Mouse (Mus musculus): ENCODE measurements at regions not wholly inside any gene's neighbourhood (a gene's known extent, or its start where the extent isn't known, plus 50 kb on each side); places are given as distances from the start of the nearest gene placed in this dataset.

GRCm38 (mm10) chr10:17567631-17568030 lies 155.4 kb upstream of the Cited2 start:
- no peak overlapping the region for H3K4me3 ChIP-seq (replicated peaks; ENCODE audit: control insufficient read depth, low read depth, low read length)
- TF ChIP-seq POLR2A (IDR thresholded peaks at IDR 0.05; ENCODE audit: borderline replicate concordance, control insufficient read depth, low read depth, low read length) (no peak), CTCF (IDR thresholded peaks at IDR 0.05; ENCODE audit: control insufficient read depth, insufficient read depth, low read length) (no peak)
- H3K4me1 ChIP-seq (ENCODE audit: control insufficient read depth, insufficient read depth, low read length), result peaks cover 1% of the 10 kb centered on the region; the same call in 1 of the 2 replicates
- 56% methylated on average over 3 of the region's 3 CpGs for WGBS
- H3K27ac ChIP-seq (ENCODE audit: control insufficient read depth, insufficient read depth, low read depth, low read length, poor library complexity), result no peak overlapping the region

GRCm38 (mm10) chr10:17569577-17570113 lies 153.4 kb upstream of the Cited2 start:
- TF ChIP-seq CTCF (IDR thresholded peaks at IDR 0.05; ENCODE audit: control insufficient read depth, insufficient read depth, low read length) (no peak), POLR2A (IDR thresholded peaks at IDR 0.05; ENCODE audit: borderline replicate concordance, control insufficient read depth, low read depth, low read length) (no peak)
- 80% methylated on average over 6 of the region's 6 CpGs for WGBS
- Histone ChIP-seq H3K4me1 (ENCODE audit: control insufficient read depth, insufficient read depth, low read length) (no peaks in the 10 kb centered on the region; the same call in 1 of the 2 replicates), H3K27ac (ENCODE audit: control insufficient read depth, insufficient read depth, low read depth, low read length, poor library complexity) (no peak overlapping the region), H3K4me3 (replicated peaks; ENCODE audit: control insufficient read depth, low read depth, low read length) (no peak overlapping the region)

- Histone ChIP-seq H3K4me1 (ENCODE audit: control insufficient read depth, insufficient read depth, low read length) (peaks cover 2% of the 10 kb centered on the region; the same call in 1 of the 2 replicates), H3K4me3 (replicated peaks; ENCODE audit: control insufficient read depth, low read depth, low read length) (no peak overlapping the region), H3K27ac (ENCODE audit: control insufficient read depth, insufficient read depth, low read depth, low read length, poor library complexity) (peak overlapping the region; percentile 55; the same call in 1 of the 2 replicates)
- 4% methylated on average over 3 of the region's 3 CpGs for WGBS
- no peak for TF ChIP-seq CTCF (IDR thresholded peaks at IDR 0.05; ENCODE audit: control insufficient read depth, insufficient read depth, low read length)
- no peak for TF ChIP-seq POLR2A (IDR thresholded peaks at IDR 0.05; ENCODE audit: borderline replicate concordance, control insufficient read depth, low read depth, low read length)
Measured at GRCm38 (mm10) chr10:17574894-17575293, 148.1 kb upstream of the Cited2 start.

- TF ChIP-seq POLR2A (IDR thresholded peaks at IDR 0.05; ENCODE audit: borderline replicate concordance, control insufficient read depth, low read depth, low read length) (no peak), CTCF (IDR thresholded peaks at IDR 0.05; ENCODE audit: control insufficient read depth, insufficient read depth, low read length) (no peak)
- Histone ChIP-seq H3K27ac (ENCODE audit: control insufficient read depth, insufficient read depth, low read depth, low read length, poor library complexity) (peak overlapping the region; percentile 55), H3K4me1 (ENCODE audit: control insufficient read depth, insufficient read depth, low read length) (peaks cover 2% of the 10 kb centered on the region; the same call in 1 of the 2 replicates), H3K4me3 (replicated peaks; ENCODE audit: control insufficient read depth, low read depth, low read length) (no peak overlapping the region)
- WGBS, result 24% methylated on average over 10 of the region's 10 CpGs
Measured at GRCm38 (mm10) chr10:17575448-17576332, 147.3 kb upstream of the Cited2 start.

GRCm38 (mm10) chr10:17576333-17576750 lies 146.7 kb upstream of the Cited2 start:
- no peak overlapping the region for H3K4me3 ChIP-seq (replicated peaks; ENCODE audit: control insufficient read depth, low read depth, low read length)
- TF ChIP-seq POLR2A (IDR thresholded peaks at IDR 0.05; ENCODE audit: borderline replicate concordance, control insufficient read depth, low read depth, low read length) (no peak), CTCF (IDR thresholded peaks at IDR 0.05; ENCODE audit: control insufficient read depth, insufficient read depth, low read length) (no peak)
- no peak overlapping the region for H3K27ac ChIP-seq (ENCODE audit: control insufficient read depth, insufficient read depth, low read depth, low read length, poor library complexity)
- peaks cover 2% of the 10 kb centered on the region; the same call in 1 of the 2 replicates for H3K4me1 ChIP-seq (ENCODE audit: control insufficient read depth, insufficient read depth, low read length)

GRCm38 (mm10) chr10:17579463-17579862 lies 143.6 kb upstream of the Cited2 start:
- 82% methylated on average over 2 of the region's 2 CpGs for WGBS
- no peak for TF ChIP-seq POLR2A (IDR thresholded peaks at IDR 0.05; ENCODE audit: borderline replicate concordance, control insufficient read depth, low read depth, low read length)
- TF ChIP-seq CTCF (IDR thresholded peaks at IDR 0.05; ENCODE audit: control insufficient read depth, insufficient read depth, low read length), result no peak

GRCm38 (mm10) chr10:17584842-17585241 lies 138.2 kb upstream of the Cited2 start:
- Histone ChIP-seq H3K27ac (ENCODE audit: control insufficient read depth, insufficient read depth, low read depth, low read length, poor library complexity) (no peak overlapping the region), H3K4me1 (ENCODE audit: control insufficient read depth, insufficient read depth, low read length) (peaks cover 5% of the 10 kb centered on the region), H3K4me3 (replicated peaks; ENCODE audit: control insufficient read depth, low read depth, low read length) (no peak overlapping the region)
- 79% methylated on average over 7 of the region's 7 CpGs for WGBS
- TF ChIP-seq CTCF (IDR thresholded peaks at IDR 0.05; ENCODE audit: control insufficient read depth, insufficient read depth, low read length) (no peak), POLR2A (IDR thresholded peaks at IDR 0.05; ENCODE audit: borderline replicate concordance, control insufficient read depth, low read depth, low read length) (no peak)

More at GRCm38 (mm10) chr10:17579463-17579862, 143.6 kb upstream of the Cited2 start:
- Histone ChIP-seq H3K4me3 (replicated peaks; ENCODE audit: control insufficient read depth, low read depth, low read length) (no peak overlapping the region), H3K4me1 (ENCODE audit: control insufficient read depth, insufficient read depth, low read length) (peaks cover 2% of the 10 kb centered on the region; the same call in 1 of the 2 replicates), H3K27ac (ENCODE audit: control insufficient read depth, insufficient read depth, low read depth, low read length, poor library complexity) (no peak overlapping the region)

GRCm38 (mm10) chr10:17586910-17587309 lies 136.1 kb upstream of the Cited2 start:
- H3K4me1 ChIP-seq (ENCODE audit: control insufficient read depth, insufficient read depth, low read length), result peaks cover 5% of the 10 kb centered on the region
- WGBS, result 45% methylated on average over 2 of the region's 2 CpGs
- no peak for TF ChIP-seq CTCF (IDR thresholded peaks at IDR 0.05; ENCODE audit: control insufficient read depth, insufficient read depth, low read length)
- no peak for TF ChIP-seq POLR2A (IDR thresholded peaks at IDR 0.05; ENCODE audit: borderline replicate concordance, control insufficient read depth, low read depth, low read length)
- H3K4me3 ChIP-seq (replicated peaks; ENCODE audit: control insufficient read depth, low read depth, low read length), result no peak overlapping the region
- no peak overlapping the region for H3K27ac ChIP-seq (ENCODE audit: control insufficient read depth, insufficient read depth, low read depth, low read length, poor library complexity)

Data from bone marrow, adult 2 months (tissue).